Mouse (Mus musculus): Measurements from ENCODE around the gene Tcirg1. TPM values are rescaled to one million over a fixed set of nuclear protein-coding genes. Genes with fewer than 3 reads are reported as not detected.

Gene Tcirg1
- total and polyA plus RNA-seq, 2 experiments from 2014 or later: 14.1 to 37.5 TPM

- H3K9me3 ChIP-seq (ENCODE audit: low read length): no peaks in the 10 kb centered on the region
- no peak overlapping the region for H3K27ac ChIP-seq (ENCODE audit: low read depth, low read length)
- DNase-seq (ENCODE audit: low spot score) (no peak), ATAC-seq (ENCODE audit: low FRiP score) (no peak)
- H3K36me3 ChIP-seq (ENCODE audit: insufficient read depth, low read length): no peaks in the 10 kb centered on the region
- TF ChIP-seq CTCF (IDR thresholded peaks at IDR 0.05): no peak
- H3K9ac ChIP-seq (replicated peaks; ENCODE audit: low read length, poor library complexity, severe bottlenecking): no peak overlapping the region
- H3K27me3 ChIP-seq (ENCODE audit: insufficient read depth, low read length): no peaks in the 10 kb centered on the region
- H3K4me1 ChIP-seq (ENCODE audit: insufficient read depth, low read length): no peaks in the 10 kb centered on the region
- H3K4me2 ChIP-seq (ENCODE audit: low read depth, low read length, poor library complexity, severe bottlenecking): no peak overlapping the region
- H3K4me3 ChIP-seq (ENCODE audit: low read depth, low read length): no peak overlapping the region
- WGBS: 85% methylated on average over 10 of the region's 10 CpGs
These were observed 60.0 kb downstream of the Tcirg1 start for GRCm38 (mm10) chr19:3846676-3847604.

Other genes with a start within 250 kb of the Tcirg1 start
- 9.9 and 15.0 TPM in 2 replicates for gene Lrp5, start 220.6 kb downstream of the Tcirg1 start, total RNA-seq (2014; rRNA removed)
- gene Lrp5, start 220.6 kb downstream of the Tcirg1 start, polyA plus RNA-seq (2015; fragmentation: Nextera tagmentation; extraction: Ambion mirVana): 0.58 and 0.74 TPM in 2 replicates
- 31.8 and 33.3 TPM in 2 replicates for gene 1810055G02Rik, start 198.8 kb downstream of the Tcirg1 start, total RNA-seq (2014; rRNA removed)
- 29.4 and 36.1 TPM in 2 replicates for gene 1810055G02Rik, start 198.8 kb downstream of the Tcirg1 start, polyA plus RNA-seq (2015; fragmentation: Nextera tagmentation; extraction: Ambion mirVana)
- 64.0 and 98.6 TPM in 2 replicates for gene Kmt5b, start 139.7 kb downstream of the Tcirg1 start, total RNA-seq (2014; rRNA removed)
- gene Kmt5b, start 139.7 kb downstream of the Tcirg1 start, polyA plus RNA-seq (2015; fragmentation: Nextera tagmentation; extraction: Ambion mirVana): 35.6 and 41.4 TPM in 2 replicates
- gene Chka, start 55.4 kb downstream of the Tcirg1 start, total RNA-seq (2014; rRNA removed): 62.7 and 69.1 TPM in 2 replicates
- 49.6 and 56.3 TPM in 2 replicates for gene Chka, start 55.4 kb downstream of the Tcirg1 start, polyA plus RNA-seq (2015; fragmentation: Nextera tagmentation; extraction: Ambion mirVana)
- gene Ndufs8, start 5.6 kb upstream of the Tcirg1 start, total RNA-seq (2014; rRNA removed): 165 and 197 TPM in 2 replicates
- gene Ndufs8, start 5.6 kb upstream of the Tcirg1 start, polyA plus RNA-seq (2015; fragmentation: Nextera tagmentation; extraction: Ambion mirVana): 292 and 333 TPM in 2 replicates
- gene Aldh3b1, start 22.7 kb upstream of the Tcirg1 start, total RNA-seq (2014; rRNA removed): 1.3 and 3.7 TPM in 2 replicates
- gene Aldh3b1, start 22.7 kb upstream of the Tcirg1 start, polyA plus RNA-seq (2015; fragmentation: Nextera tagmentation; extraction: Ambion mirVana): 2.1 and 2.8 TPM in 2 replicates
- 13.0 and 23.2 TPM in 2 replicates for gene Unc93b1, start 28.1 kb upstream of the Tcirg1 start, total RNA-seq (2014; rRNA removed)
- gene Unc93b1, start 28.1 kb upstream of the Tcirg1 start, polyA plus RNA-seq (2015; fragmentation: Nextera tagmentation; extraction: Ambion mirVana): 11.2 and 12.4 TPM in 2 replicates
- gene Aldh3b3, start 51.5 kb upstream of the Tcirg1 start, total RNA-seq (2014; rRNA removed): not detected in 2 replicates
- not detected in 2 replicates for gene Aldh3b3, start 51.5 kb upstream of the Tcirg1 start, polyA plus RNA-seq (2015; fragmentation: Nextera tagmentation; extraction: Ambion mirVana)
- 2.4 and 2.8 TPM in 2 replicates for gene Aldh3b2, start 65.2 kb upstream of the Tcirg1 start, total RNA-seq (2014; rRNA removed)
- 2.6 TPM in 2 replicates for gene Aldh3b2, start 65.2 kb upstream of the Tcirg1 start, polyA plus RNA-seq (2015; fragmentation: Nextera tagmentation; extraction: Ambion mirVana)
- 2.5 and 3.0 TPM in 2 replicates for gene Acy3, start 79.4 kb upstream of the Tcirg1 start, total RNA-seq (2014; rRNA removed)
- gene Acy3, start 79.4 kb upstream of the Tcirg1 start, polyA plus RNA-seq (2015; fragmentation: Nextera tagmentation; extraction: Ambion mirVana): 2.6 and 3.5 TPM in 2 replicates
- gene Tbx10, start 85.6 kb upstream of the Tcirg1 start, total RNA-seq (2014; rRNA removed): not detected in 2 replicates
- gene Tbx10, start 85.6 kb upstream of the Tcirg1 start, polyA plus RNA-seq (2015; fragmentation: Nextera tagmentation; extraction: Ambion mirVana): not detected in 2 replicates
- 18.5 and 22.1 TPM in 2 replicates for gene Nudt8, start 93.4 kb upstream of the Tcirg1 start, total RNA-seq (2014; rRNA removed)
- 26.2 and 33.2 TPM in 2 replicates for gene Nudt8, start 93.4 kb upstream of the Tcirg1 start, polyA plus RNA-seq (2015; fragmentation: Nextera tagmentation; extraction: Ambion mirVana)
- 3.5 and 4.0 TPM in 2 replicates for gene Gm49405, start 93.5 kb upstream of the Tcirg1 start, total RNA-seq (2014; rRNA removed)
- 2.7 and 3.0 TPM in 2 replicates for gene Gm49405, start 93.5 kb upstream of the Tcirg1 start, polyA plus RNA-seq (2015; fragmentation: Nextera tagmentation; extraction: Ambion mirVana)
- 8.8 and 13.4 TPM in 2 replicates for gene Doc2g, start 96.2 kb upstream of the Tcirg1 start, total RNA-seq (2014; rRNA removed)
- 5.4 and 5.5 TPM in 2 replicates for gene Doc2g, start 96.2 kb upstream of the Tcirg1 start, polyA plus RNA-seq (2015; fragmentation: Nextera tagmentation; extraction: Ambion mirVana)
- 137 and 237 TPM in 2 replicates for gene Ndufv1, start 105.7 kb upstream of the Tcirg1 start, total RNA-seq (2014; rRNA removed)
- gene Ndufv1, start 105.7 kb upstream of the Tcirg1 start, polyA plus RNA-seq (2015; fragmentation: Nextera tagmentation; extraction: Ambion mirVana): 271 and 281 TPM in 2 replicates
- gene Gstp1, start 130.9 kb upstream of the Tcirg1 start, total RNA-seq (2014; rRNA removed): 268 and 350 TPM in 2 replicates
- gene Gstp1, start 130.9 kb upstream of the Tcirg1 start, polyA plus RNA-seq (2015; fragmentation: Nextera tagmentation; extraction: Ambion mirVana): 665 and 685 TPM in 2 replicates
- 3.6 TPM in 1 of 2 replicates, not detected in the other for gene Gstp2, start 138.9 kb upstream of the Tcirg1 start, total RNA-seq (2014; rRNA removed)
- 2.4 and 4.1 TPM in 2 replicates for gene Gstp2, start 138.9 kb upstream of the Tcirg1 start, polyA plus RNA-seq (2015; fragmentation: Nextera tagmentation; extraction: Ambion mirVana)
- not detected in 2 replicates for gene Gstp3, start 152.4 kb upstream of the Tcirg1 start, total RNA-seq (2014; rRNA removed)
- not detected in 2 replicates for gene Gstp3, start 152.4 kb upstream of the Tcirg1 start, polyA plus RNA-seq (2015; fragmentation: Nextera tagmentation; extraction: Ambion mirVana)
- not detected in 2 replicates for gene Cabp2, start 174.4 kb upstream of the Tcirg1 start, total RNA-seq (2014; rRNA removed)
- not detected in 2 replicates for gene Cabp2, start 174.4 kb upstream of the Tcirg1 start, polyA plus RNA-seq (2015; fragmentation: Nextera tagmentation; extraction: Ambion mirVana)
- 37.4 and 45.6 TPM in 2 replicates for gene Cdk2ap2, start 190.0 kb upstream of the Tcirg1 start, total RNA-seq (2014; rRNA removed)
- 60.5 and 64.2 TPM in 2 replicates for gene Cdk2ap2, start 190.0 kb upstream of the Tcirg1 start, polyA plus RNA-seq (2015; fragmentation: Nextera tagmentation; extraction: Ambion mirVana)
- gene Pitpnm1, start 192.9 kb upstream of the Tcirg1 start, total RNA-seq (2014; rRNA removed): 162 and 187 TPM in 2 replicates
- 127 and 134 TPM in 2 replicates for gene Pitpnm1, start 192.9 kb upstream of the Tcirg1 start, polyA plus RNA-seq (2015; fragmentation: Nextera tagmentation; extraction: Ambion mirVana)
- gene Aip, start 218.7 kb upstream of the Tcirg1 start, total RNA-seq (2014; rRNA removed): 29.8 and 49.9 TPM in 2 replicates
- 87.7 and 97.6 TPM in 2 replicates for gene Aip, start 218.7 kb upstream of the Tcirg1 start, polyA plus RNA-seq (2015; fragmentation: Nextera tagmentation; extraction: Ambion mirVana)
- gene Gpr152, start 232.7 kb upstream of the Tcirg1 start, total RNA-seq (2014; rRNA removed): 0.16 TPM in 1 of 2 replicates, not detected in the other
- not detected in 2 replicates for gene Gpr152, start 232.7 kb upstream of the Tcirg1 start, polyA plus RNA-seq (2015; fragmentation: Nextera tagmentation; extraction: Ambion mirVana)
- gene Cabp4, start 236.9 kb upstream of the Tcirg1 start, total RNA-seq (2014; rRNA removed): not detected in 2 replicates
- 0.20 and 0.36 TPM in 2 replicates for gene Cabp4, start 236.9 kb upstream of the Tcirg1 start, polyA plus RNA-seq (2015; fragmentation: Nextera tagmentation; extraction: Ambion mirVana)
- gene Coro1b, start 241.5 kb upstream of the Tcirg1 start, total RNA-seq (2014; rRNA removed): 96.1 and 116 TPM in 2 replicates
- 95.2 and 104 TPM in 2 replicates for gene Coro1b, start 241.5 kb upstream of the Tcirg1 start, polyA plus RNA-seq (2015; fragmentation: Nextera tagmentation; extraction: Ambion mirVana)
- gene Ptprcap, start 246.5 kb upstream of the Tcirg1 start, total RNA-seq (2014; rRNA removed): 0.38 TPM in 1 of 2 replicates, not detected in the other
- gene Ptprcap, start 246.5 kb upstream of the Tcirg1 start, polyA plus RNA-seq (2015; fragmentation: Nextera tagmentation; extraction: Ambion mirVana): 0.28 TPM in 1 of 2 replicates, not detected in the other

Measured in midbrain, postnatal 0 days (tissue).